Mouse (Mus musculus) activated CD4-positive, CD25-positive, alpha-beta regulatory T cell, adult 4 months (primary cell): ENCODE measurements around the gene Kcnn1. TPM values are rescaled to one million over a fixed set of nuclear protein-coding genes. Genes with fewer than 3 reads are reported as not detected.
A peak's percentile ranks its signal among the peaks of the same experiment; 100 is the strongest.

Source experiments
- ATAC-seq: one replicate; pipeline ENCODE4 v1.8.0; 2017
- polyA plus RNA-seq, 2 experiments: library from polyadenylated mRNA; unstranded; fragments of 100-300 nt; shearing (Covaris generic); gene quantifications; one replicate each; pipeline ENCODE4 v1.2.1; 2017

Kcnn1 gene
- polyA plus RNA-seq, 2 experiments from 2014 or later, result not detected

GRCm38 (mm10) chr8:70808239-70808638 is 54.8 kb downstream of the Kcnn1 start, which contains the start of gene Il12rb1:
Il12rb1 (plus strand) TSS chr8:70808449.
- ATAC-seq, result peak; percentile 65

DNA sequence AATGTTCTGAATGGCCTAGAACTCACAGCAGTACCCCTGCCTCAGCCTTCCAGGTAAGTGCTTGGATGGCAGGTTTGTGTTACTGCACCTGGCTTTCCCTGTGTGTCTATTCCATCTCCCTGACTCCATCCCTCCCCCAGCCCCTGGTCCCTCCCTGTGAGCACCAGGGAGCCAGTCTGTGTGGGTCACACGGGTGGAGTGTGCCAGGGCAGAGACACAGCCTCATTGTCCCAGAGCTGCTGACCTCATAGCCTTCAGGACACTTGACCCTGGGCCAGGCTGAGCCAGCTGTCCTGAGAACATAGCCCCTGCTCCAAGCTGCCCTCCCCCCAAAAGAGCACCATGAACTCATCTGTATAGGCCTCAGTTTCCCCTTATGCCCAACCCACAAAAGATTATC is 55.8 kb downstream of the Kcnn1 start:
- no peak for ATAC-seq

DNA sequence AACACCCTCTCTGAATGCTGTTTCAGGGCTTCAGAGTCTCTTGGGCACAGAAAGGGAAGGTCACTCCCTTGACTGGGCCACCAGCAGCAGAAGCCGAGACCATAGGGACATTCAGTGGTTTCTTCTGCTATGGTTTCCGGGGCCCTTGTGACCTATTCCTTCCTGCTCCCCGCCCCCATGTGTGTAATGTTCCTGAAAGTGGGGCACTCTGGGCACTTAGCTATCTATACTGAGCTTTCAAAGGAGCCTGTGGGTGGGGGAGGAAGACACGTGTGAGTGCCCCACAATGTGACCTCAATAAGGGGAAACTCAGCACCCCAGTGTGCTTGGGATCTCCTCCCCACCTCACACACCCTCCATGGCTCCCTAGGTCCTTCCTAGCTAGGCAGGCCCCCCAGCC is 56.5 kb downstream of the Kcnn1 start:
- peak; percentile 51 for ATAC-seq

DNA sequence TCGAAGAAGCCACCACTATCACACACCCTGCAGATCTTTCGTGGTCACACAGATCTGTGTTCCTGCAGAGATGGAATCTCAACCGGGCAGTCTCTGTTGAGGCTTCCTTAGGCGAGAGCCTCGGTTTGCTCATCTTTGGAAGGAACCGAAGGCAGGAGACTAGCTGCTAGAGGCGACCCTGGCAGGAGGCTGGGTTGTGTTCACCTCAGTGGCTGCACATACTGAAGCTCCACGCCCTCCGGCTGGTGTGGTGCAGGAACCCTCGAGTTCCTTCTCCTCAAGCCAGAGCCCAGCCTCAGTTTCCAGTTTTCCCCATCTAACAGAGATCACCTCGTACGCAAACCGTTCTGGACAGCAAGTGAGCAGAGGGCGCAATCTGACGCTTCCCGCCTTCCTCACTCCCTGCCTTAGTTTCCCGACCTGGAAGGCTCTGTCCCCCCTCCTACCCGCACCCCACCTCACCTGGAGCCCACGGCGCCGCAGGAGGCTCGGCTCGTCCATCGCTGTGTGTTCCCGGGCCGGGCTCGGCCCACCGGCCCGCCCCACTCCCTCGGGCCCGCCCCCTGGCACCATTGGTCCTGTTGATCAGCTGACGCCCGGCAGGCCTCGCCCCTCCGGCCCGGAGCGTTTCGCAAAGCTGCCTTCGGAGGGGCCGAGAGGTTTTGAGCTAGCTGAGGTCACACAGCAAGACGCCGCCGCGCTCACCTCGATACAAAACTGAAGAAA is 58.4 kb downstream of the Kcnn1 start, which contains the start of gene Mast3:
Mast3 (minus strand) TSS at position 574 of the 726 bp plus-strand sequence.
- ATAC-seq, result peak; percentile 36

DNA sequence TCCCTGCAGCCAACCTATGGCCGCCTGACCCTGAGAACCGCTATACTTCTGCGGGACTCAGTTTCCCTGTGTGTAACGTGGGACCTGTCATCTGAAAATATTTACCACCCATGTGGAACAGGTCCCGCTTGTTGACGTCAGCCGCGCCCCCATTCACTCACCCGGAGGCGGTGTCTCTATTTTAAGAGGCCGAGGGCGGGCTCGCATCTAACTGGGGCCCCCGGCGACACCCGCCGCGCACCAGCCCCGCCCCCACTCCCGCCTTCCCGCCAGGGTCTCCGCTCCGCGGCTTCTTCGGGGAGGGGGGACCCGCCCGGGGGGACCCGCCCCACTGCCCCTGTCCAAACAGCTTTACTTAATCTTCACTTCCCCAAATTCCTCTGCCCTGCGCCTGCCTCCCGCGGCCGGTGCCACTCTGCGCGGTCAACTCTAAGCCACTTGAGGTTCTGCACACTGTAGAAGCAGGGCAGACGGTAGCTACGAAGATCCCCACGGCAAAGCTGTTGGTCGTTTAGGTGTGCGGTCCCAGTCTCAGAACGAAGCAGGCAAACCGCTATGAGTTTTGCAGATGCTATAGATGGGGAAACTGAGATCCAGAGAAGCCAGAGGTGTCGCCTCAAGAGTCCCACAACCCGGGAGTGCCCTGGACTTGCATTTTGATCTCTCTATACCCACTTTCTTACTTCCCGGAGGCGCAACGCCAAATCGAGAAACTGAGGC is 59.1 kb downstream of the Kcnn1 start:
- no peak for ATAC-seq

GRCm38 (mm10) chr8:70802786-70803510 is 60.1 kb downstream of the Kcnn1 start:
- ATAC-seq, result no peak

DNA sequence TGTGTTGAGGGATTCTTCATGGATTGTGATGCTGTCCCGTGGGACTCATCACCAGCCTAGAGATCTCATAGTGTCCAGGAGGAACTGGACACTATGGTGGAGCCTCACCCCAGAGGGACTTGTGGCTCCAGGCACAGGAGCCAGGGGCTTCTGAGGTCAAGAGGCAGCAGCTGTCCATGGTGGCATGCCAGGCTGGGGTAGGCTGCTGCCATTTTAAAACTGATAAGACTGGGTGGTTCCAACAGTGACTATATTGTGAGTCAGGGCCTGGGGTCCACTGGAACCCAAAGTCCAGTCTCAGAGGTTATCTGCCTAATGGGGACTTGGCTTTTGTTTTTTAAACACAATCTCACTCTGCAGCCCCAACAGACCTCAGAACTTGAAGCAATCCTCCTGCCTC is 61.2 kb downstream of the Kcnn1 start:
- ATAC-seq, result no peak

DNA sequence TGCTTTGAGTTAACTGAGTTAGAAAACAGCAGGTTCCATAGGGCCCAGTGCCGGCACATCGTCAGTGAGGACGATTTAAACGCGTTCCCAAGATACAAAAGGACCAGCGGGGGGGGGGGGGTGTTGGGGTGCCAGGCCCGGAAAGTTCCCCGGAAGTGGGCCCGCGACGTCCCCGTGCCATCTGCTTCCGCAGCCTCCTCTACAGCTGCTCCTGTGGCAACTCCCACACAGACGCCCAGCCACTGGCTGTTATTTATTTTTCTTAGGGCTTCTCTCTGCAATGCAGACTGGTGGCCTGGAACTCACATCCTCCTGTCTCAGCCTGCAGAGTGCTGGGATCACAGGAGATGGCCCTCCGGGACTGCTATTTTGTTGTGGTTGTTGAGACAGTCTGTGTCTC is 61.9 kb downstream of the Kcnn1 start:
- ATAC-seq, result no peak

DNA sequence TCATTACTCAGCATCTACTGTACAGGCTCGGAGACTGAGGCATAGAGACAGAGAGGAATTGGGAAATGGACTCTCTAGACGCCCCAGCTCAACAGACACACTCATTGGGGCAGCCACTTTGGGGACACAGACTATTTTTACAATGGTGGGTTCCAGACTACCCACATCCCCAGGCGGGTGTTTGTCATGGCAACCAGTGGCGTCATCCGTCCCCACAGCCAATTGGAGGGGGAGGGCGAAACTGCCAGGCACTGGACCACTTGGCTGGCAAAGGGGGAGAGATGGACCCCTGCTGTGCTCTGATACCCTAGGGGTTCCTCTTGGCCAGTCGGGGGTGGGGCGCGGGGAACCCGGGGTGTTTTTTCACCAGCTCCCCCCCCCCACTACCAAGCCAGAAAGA is 62.4 kb downstream of the Kcnn1 start:
- ATAC-seq, result no peak

DNA sequence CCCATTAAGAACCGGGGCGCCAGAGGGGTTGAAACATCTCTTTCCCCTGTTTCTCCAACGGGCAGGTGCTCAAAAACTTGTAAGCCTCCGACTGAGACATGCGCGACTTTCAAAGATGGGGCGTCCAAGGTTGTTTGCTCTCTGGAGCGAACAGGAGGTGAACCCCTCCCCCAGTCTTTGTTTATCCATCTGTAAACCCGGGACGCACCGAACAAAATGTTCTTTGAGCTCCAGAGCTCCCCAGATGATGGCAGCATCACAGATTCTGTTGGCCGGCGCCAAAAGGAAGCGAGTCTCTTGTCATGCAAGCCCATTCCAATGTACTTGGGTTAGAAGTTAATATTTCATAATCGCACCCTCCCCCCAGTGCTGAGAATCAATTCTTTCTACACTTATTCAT is 64.8 kb downstream of the Kcnn1 start:
- ATAC-seq, result no peak

DNA sequence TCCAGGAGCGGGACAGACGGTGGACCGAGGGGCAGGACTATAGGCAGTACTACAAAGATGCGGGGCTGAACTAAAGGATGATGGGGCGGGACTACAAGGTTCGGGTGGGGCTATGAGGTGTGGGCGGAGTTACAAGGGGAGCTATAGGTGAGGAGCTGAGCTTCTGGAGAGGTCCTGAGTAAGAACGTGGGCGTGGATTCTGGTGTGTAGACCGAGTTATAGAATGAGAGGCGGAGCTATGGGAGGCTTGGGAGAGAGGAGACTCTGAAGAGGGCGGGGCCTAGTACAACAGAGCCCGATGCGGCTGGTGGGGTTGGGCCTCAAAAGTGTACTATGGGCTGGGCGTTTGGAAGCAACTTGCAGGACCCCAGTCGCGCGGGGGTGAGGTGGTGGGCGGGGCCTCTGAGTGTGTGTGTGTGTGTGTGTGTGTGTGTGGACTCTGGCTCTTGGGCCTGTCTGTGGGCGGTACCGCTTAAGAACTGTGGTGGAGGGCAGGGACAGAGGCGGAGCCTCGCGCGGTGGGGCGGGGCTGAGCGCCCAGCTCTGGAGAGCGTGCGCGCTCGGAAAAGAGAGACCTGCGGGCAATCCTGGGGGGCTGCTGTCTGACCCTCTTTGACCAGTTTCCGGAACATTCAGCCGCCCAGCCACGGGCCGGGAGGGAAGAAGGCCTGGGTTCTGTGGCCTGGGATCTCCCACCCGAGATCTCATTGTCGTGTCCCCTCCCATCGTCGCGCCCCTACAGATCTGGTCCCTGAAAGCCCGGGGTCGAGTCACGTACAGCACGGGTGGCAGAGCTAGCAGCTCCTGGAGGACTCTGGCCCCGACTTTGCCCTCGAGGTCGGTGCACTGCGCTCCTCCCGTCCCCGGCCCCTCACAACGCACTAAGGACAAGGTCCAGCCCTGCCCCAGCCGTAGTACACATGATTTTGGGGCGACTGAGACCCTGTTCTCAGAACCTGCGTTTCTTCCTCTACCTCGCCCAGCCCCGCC is 65.7 kb downstream of the Kcnn1 start:
- peak; percentile 55 for ATAC-seq

DNA sequence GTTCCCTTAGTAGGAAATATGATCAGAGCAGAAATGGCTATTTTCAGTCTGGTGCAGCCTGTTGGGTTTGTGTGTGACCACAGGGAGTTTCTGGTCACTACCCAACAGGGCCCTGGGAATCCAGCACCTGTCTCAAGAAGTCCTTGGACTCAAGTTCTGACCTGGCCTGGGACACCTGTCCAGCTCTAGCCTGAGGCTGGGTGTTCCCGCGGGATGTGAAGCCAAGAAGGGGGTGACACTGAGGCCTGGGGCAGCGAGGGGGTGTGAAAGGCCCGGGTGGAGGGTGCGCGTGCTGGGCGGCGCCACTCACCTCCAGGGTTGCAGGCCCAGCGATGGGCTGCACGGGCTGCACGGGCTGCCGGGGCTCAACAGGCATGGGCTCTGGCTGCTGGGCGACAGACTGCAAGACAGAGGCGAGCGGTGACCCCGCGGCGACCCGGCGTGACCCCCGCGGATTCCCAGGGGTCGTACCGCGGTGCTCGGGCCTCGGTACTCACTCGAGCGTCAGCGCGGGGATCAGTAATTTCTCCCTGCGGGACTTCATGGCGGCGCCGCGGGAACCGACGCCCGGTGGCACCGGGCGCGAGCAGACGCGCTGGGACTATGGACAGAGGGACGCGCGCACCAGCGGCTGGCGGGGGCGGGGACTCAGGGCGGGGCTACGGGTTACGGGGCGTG is 66.5 kb downstream of the Kcnn1 start:
- ATAC-seq, result no peak

DNA sequence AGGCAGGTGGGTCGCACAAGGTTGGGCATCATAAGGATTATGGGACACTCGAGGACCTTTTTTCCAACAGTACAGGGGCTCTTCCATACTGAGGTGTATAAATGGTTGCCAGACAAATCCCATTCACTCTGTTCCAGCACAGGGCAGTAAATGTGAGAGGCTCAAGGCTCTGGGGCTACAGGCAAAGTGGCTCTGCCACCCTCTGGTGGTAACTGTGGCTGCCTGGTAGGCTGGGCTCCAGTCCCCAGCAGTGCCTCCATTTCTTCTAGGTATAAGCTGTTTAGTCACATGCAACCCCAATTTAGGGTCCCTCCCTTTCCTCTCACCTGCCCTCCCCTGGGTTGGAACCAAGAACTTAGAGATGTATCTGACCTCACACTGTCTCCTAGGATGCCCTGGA is 67.7 kb downstream of the Kcnn1 start:
- no peak for ATAC-seq

DNA sequence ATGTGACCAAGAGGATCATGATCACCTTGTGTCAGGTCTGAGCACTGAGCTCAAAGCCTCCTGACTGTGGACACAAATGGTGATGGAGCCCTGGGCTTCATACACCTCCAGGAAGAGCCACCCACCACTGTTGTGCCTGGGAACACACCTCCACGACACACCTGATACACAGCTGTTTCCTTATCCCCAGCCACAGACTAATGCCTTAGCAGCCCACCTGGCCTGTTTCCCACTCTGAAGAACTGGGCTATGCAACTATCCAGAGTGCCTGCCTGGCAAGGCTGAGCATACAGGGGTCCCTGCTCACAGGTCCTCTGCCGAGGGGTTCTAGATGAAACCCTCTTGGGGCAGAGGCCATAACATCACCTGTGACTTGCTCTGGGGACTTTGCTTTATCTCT is 68.8 kb downstream of the Kcnn1 start:
- no peak for ATAC-seq

GRCm38 (mm10) chr8:70792700-70793099 is 70.4 kb downstream of the Kcnn1 start:
- ATAC-seq, result peak; percentile 31

Other genes starting within 250 kb of the Kcnn1 start
- gene Lrrc25, start 247.1 kb downstream of the Kcnn1 start, polyA plus RNA-seq, result 1 to 10 TPM in 1 of 2 experiments, under 1 TPM in 1; 0.54 to 1.0 TPM
- gene Gdf15, start 230.8 kb downstream of the Kcnn1 start, polyA plus RNA-seq, result not detected
- 1 to 10 TPM; 7.1 to 7.4 TPM for gene Pgpep1, start 202.9 kb downstream of the Kcnn1 start, polyA plus RNA-seq
- 100 to 1,000 TPM; 115 to 120 TPM for gene Lsm4, start 190.0 kb downstream of the Kcnn1 start, polyA plus RNA-seq
- 10 to 100 TPM; 12.5 to 20.0 TPM for gene Jund, start 164.3 kb downstream of the Kcnn1 start, polyA plus RNA-seq
- gene Iqcn, start 159.8 kb downstream of the Kcnn1 start, polyA plus RNA-seq, result not detected
- not detected for gene Gm3336, start 144.7 kb downstream of the Kcnn1 start, polyA plus RNA-seq
- gene Pde4c, start 139.5 kb downstream of the Kcnn1 start, polyA plus RNA-seq, result under 1 TPM; 0.47 to 0.95 TPM
- 1 to 10 TPM; 3.8 to 5.4 TPM for gene Rab3a, start 108.6 kb downstream of the Kcnn1 start, polyA plus RNA-seq
- 10 to 100 TPM; 35.6 to 41.7 TPM for gene Mpv17l2, start 102.3 kb downstream of the Kcnn1 start, polyA plus RNA-seq
- gene Pik3r2, start 86.5 kb downstream of the Kcnn1 start, polyA plus RNA-seq, result 1 to 10 TPM; 3.9 to 5.1 TPM
- gene Mast3, start 58.2 kb downstream of the Kcnn1 start, polyA plus RNA-seq, result 10 to 100 TPM; 19.0 to 19.4 TPM
- gene Il12rb1, start 54.8 kb downstream of the Kcnn1 start, polyA plus RNA-seq, result 10 to 100 TPM; 16.5 to 29.5 TPM
- 1 to 10 TPM; 3.0 to 6.7 TPM for gene Arrdc2, start 23.5 kb downstream of the Kcnn1 start, polyA plus RNA-seq
- gene Ccdc124, start 10.7 kb upstream of the Kcnn1 start, polyA plus RNA-seq, result 100 to 1,000 TPM in 1 of 2 experiments, 10 to 100 TPM in 1; 75.7 to 106 TPM
- gene Slc5a5, start 29.5 kb upstream of the Kcnn1 start, polyA plus RNA-seq, result not detected
- gene Rpl18a, start 34.2 kb upstream of the Kcnn1 start, polyA plus RNA-seq, result over 10,000 TPM; 10,302 to 10,714 TPM
- gene Map1s, start 42.7 kb upstream of the Kcnn1 start, polyA plus RNA-seq, result 10 to 100 TPM; 13.5 to 17.4 TPM